8 mouse cellular contexts compared by ENCODE assay signal in the genomic region with DNA sequence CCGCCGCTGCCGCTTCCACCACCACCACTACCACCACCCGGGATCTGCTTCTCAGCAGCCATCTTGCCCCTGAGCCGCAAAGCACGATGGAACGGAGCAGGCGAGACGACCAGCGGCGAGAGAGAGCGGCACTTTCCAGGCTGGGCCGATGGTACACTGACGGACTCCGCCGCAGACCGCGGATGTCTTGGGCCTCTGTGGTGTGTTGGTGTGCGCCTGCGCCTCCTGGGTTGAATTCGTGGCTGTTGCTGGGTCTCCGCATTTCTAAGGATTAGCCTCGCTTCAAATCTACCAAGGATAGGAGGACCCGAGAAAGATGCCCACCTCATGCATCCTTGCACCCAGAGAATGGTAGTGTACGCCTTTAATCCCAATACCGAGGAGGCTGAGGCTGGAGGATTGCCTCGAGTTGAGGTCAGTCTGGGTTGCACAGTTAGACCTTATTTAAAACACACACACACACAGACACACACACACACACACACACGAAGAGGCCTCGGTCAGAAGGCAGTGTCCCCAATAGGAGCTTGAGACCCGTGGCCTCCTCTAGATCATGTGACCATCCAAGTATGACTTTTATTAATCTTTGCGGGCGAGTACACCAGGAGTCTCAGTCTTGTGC. TPM values are rescaled to one million over a fixed set of nuclear protein-coding genes. Genes with fewer than 3 reads are reported as not detected.
DNase-seq lines count a peak whose midpoint lies in the region; ATAC-seq lines count a peak whose summit lies in the region.

A gene (minus strand): TSS at position 173 of the 622 bp plus-strand sequence.

- peak; percentile 97 for ATAC-seq in megakaryocyte progenitor cell, adult 5-6 weeks (replicated peaks; ENCODE audit: poor library complexity)

- DNase-seq in adipocyte (ENCODE audit: low spot score): peak; percentile 93
- DNase-seq in embryo, embryonic 10 days (ENCODE audit: low spot score): peak; percentile 99
- peak; percentile 88 for DNase-seq in gastrocnemius, postnatal 10 days
- DNase-seq in induced T-regulatory cell, adult 2 months (ENCODE audit: low read depth): peak; percentile 91
- peak; percentile 81 to 94 for DNase-seq in left cerebral cortex, adult 9 months (ENCODE audit: low spot score in 2 of 2)
- DNase-seq in right cerebral cortex, postnatal 14 days: peak; percentile 91
- peak; percentile 84 to 93 for DNase-seq in urinary bladder, postnatal 36 days (ENCODE audit: low spot score in 2 of 2)

RNA-seq across cellular contexts. Expression of the gene that starts here (rescaled TPM):
- 10 to 100 TPM; 74.6 to 77.9 TPM for total RNA-seq in gastrocnemius, postnatal 10 days (2021)
- 59.1 and 65.6 TPM in 2 replicates for total RNA-seq in megakaryocyte progenitor cell, adult 5-6 weeks (2015)
- total RNA-seq in megakaryocyte progenitor cell, adult 5-6 weeks (2017): 63.1 and 67.3 TPM in 2 replicates

Comparison
In these comparisons a context has a peak if more than half of its experiments do, and no peak if none do; other contexts are left out.
1. Peak in every context shown above with its lines: DNase-seq and ATAC-seq.